ENCODE assay signal across 16 mouse cellular contexts in the genomic region with DNA sequence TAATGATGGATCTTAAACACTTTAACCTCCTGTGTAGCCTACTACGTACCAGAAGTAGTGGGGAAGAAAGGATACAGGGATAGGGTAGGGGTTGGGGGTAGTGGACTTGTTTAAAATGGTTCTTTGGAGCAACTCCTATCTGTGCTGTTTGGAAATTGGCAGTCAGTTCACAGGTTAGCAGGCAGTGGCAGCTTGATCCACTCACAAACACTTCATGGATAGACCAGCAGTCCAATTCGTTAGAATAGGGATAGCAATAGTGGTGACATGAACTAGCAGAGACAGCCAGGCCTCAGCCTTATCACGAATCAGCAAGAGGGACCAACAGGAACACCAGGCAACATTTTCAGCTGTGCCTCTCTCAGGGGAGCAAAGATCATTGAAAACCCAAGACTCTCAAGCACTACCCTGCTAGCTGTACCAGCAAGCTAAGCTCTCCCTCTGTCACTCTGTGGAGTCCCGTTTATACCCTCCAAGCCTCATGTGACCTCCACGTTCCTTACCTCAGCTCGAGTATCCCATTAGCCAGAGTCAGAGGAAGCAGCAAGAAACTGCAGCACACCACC. TPM values are rescaled to one million over a fixed set of nuclear protein-coding genes. Genes with fewer than 3 reads are reported as not detected.
"Had no signal": no experiment of that assay in that cellular context is flagged by ENCODE, and none has a peak within 500 bp of the region (broad histone marks: within the 10 kb centered on the region; RNA-seq: fewer than 3 reads in every experiment).

No protein-coding gene starts in this region.

- H3K27me3 ChIP-seq: limb, embryonic 15.5 days; liver, embryonic 12.5 days; lung, embryonic 15.5 days; neural tube, embryonic 12.5 days had no signal

- H3K9ac ChIP-seq: limb, embryonic 15.5 days; liver, embryonic 12.5 days; lung, embryonic 15.5 days; neural tube, embryonic 12.5 days had no signal

- H3K4me3 ChIP-seq: limb, embryonic 15.5 days; liver, embryonic 12.5 days; lung, embryonic 15.5 days; midbrain, embryonic 10.5 days; neural tube, embryonic 12.5 days had no signal

- H3K4me2 ChIP-seq: limb, embryonic 15.5 days; liver, embryonic 12.5 days; lung, embryonic 15.5 days; neural tube, embryonic 12.5 days had no signal

- H3K27ac ChIP-seq: kidney, postnatal 0 days; limb, embryonic 15.5 days; liver, embryonic 12.5 days; lung, embryonic 15.5 days; midbrain, embryonic 10.5 days; neural tube, embryonic 12.5 days; stomach, postnatal 0 days had no signal

- H3K36me3 ChIP-seq: limb, embryonic 15.5 days; liver, embryonic 12.5 days; lung, embryonic 15.5 days; midbrain, embryonic 10.5 days; neural tube, embryonic 12.5 days had no signal

- ATAC-seq: liver, embryonic 12.5 days had no signal

- H3K9me3 ChIP-seq: limb, embryonic 15.5 days; liver, embryonic 12.5 days; lung, embryonic 15.5 days; midbrain, embryonic 10.5 days; neural tube, embryonic 12.5 days had no signal

- H3K4me1 ChIP-seq: neural tube, embryonic 12.5 days had no signal

- DNase-seq: kidney, postnatal 36 days; layer of hippocampus, adult 9-11 months; layer of hippocampus, postnatal 36 days; lung, postnatal 36 days; midbrain, embryonic 14.5 days; thymus, postnatal 4 days had no signal

RNA-seq across cellular contexts. Expression of a gene that starts 34.1 kb away (rescaled TPM):
- total RNA-seq: megakaryocyte, adult 5-6 weeks; monocyte, adult 5-6 weeks; neutrophil, adult 5-6 weeks had no signal
